Mouse (Mus musculus): ENCODE measurements around the gene Phka2. TPM values are rescaled to one million over a fixed set of nuclear protein-coding genes. Genes with fewer than 3 reads are reported as not detected.

Phka2 gene
- polyA plus RNA-seq, 1 experiment = 0.62 TPM

DNA sequence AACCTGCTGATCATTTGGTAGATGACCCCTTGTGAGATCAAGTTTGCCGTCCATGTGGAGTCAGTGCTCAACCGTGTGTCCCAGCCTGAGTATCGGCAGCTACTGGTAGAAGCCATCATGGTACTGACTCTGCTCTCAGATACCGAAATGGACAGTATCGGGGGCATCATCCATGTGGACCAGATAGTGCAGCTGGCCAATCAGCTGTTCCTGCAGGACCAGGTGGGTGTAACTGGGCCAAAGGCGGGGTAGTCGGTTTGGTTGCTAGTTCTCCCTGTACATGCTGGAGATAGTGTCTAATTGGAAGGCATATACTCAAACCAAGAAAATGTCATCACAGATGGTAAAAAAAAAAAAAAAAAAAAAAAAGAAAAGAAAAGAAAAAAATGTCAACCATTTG, 88.2 kb downstream of the Phka2 start:
- no peak for TF ChIP-seq GATA1 (IDR thresholded peaks at IDR 0.05; ENCODE audit: low read length)
- no peak for TF ChIP-seq TAL1 (IDR thresholded peaks at IDR 0.05; ENCODE audit: low read length)
- Histone ChIP-seq H3K4me3 (replicated peaks) (no peak overlapping the region), H3K27me3 (ENCODE audit: control insufficient read depth) (no peaks in the 10 kb centered on the region), H3K9me3 (ENCODE audit: control insufficient read depth, low read length) (no peaks in the 10 kb centered on the region), H3K4me1 (ENCODE audit: control insufficient read depth) (no peaks in the 10 kb centered on the region), H3K36me3 (ENCODE audit: control insufficient read depth) (peaks cover 40% of the 10 kb centered on the region)

DNA sequence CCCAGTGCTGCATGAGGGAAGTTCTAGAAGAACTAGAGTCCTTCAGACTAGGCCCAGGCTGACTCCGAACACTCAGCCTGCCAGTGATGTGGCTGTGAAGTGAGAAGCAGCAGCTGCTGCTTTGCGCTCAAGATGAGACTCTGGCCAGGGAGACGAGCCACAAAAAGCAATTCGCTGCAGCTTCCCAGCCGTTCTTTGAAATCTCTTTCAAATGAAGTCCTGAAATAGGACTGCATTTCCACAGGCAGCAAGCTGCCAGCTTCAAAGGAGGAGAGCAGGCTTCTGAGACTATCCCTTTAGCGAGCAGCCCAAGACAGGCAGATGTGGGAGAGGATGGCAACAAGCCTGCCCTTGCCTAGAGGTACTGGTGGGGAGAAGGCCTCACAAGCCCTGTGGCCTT, 91.0 kb downstream of the Phka2 start:
- no peak overlapping the region for H3K4me3 ChIP-seq (replicated peaks)
- H3K27me3 ChIP-seq (ENCODE audit: control insufficient read depth) = no peaks in the 10 kb centered on the region
- peaks cover 18% of the 10 kb centered on the region for H3K36me3 ChIP-seq (ENCODE audit: control insufficient read depth)
- no peaks in the 10 kb centered on the region for H3K9me3 ChIP-seq (ENCODE audit: control insufficient read depth, low read length)
- H3K4me1 ChIP-seq (ENCODE audit: control insufficient read depth) = no peaks in the 10 kb centered on the region
- no peak for TF ChIP-seq GATA1 (IDR thresholded peaks at IDR 0.05; ENCODE audit: low read length)
- no peak for TF ChIP-seq TAL1 (IDR thresholded peaks at IDR 0.05; ENCODE audit: low read length)

DNA sequence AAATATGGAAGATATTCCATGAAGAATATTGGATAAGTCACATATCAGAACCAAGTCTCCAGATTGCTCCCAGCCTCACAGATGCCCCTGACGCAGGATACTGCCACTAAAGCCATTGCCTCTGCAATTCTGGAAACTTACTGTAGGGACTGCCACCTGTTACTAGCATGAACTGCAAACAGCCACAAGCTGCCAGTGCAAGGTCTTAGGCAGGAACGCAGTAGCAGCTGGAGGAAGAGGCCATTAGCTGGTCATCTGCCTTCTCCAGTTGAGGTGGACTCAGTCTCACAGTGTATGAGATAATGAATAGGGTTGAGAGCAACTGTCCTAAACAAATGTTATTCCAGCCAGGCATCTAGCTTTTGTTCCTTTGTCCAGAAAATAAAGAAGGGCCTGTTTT, 96.1 kb downstream of the Phka2 start:
- Histone ChIP-seq H3K27me3 (ENCODE audit: control insufficient read depth) (no peaks in the 10 kb centered on the region; the same call in 1 of the 2 replicates), H3K4me1 (ENCODE audit: control insufficient read depth) (no peaks in the 10 kb centered on the region), H3K9me3 (ENCODE audit: control insufficient read depth, low read length) (no peaks in the 10 kb centered on the region), H3K36me3 (ENCODE audit: control insufficient read depth) (no peaks in the 10 kb centered on the region; the same call in 1 of the 2 replicates), H3K4me3 (replicated peaks) (no peak overlapping the region)
- TF ChIP-seq TAL1 (IDR thresholded peaks at IDR 0.05; ENCODE audit: low read length) = no peak
- TF ChIP-seq GATA1 (IDR thresholded peaks at IDR 0.05; ENCODE audit: low read length) = no peak

DNA sequence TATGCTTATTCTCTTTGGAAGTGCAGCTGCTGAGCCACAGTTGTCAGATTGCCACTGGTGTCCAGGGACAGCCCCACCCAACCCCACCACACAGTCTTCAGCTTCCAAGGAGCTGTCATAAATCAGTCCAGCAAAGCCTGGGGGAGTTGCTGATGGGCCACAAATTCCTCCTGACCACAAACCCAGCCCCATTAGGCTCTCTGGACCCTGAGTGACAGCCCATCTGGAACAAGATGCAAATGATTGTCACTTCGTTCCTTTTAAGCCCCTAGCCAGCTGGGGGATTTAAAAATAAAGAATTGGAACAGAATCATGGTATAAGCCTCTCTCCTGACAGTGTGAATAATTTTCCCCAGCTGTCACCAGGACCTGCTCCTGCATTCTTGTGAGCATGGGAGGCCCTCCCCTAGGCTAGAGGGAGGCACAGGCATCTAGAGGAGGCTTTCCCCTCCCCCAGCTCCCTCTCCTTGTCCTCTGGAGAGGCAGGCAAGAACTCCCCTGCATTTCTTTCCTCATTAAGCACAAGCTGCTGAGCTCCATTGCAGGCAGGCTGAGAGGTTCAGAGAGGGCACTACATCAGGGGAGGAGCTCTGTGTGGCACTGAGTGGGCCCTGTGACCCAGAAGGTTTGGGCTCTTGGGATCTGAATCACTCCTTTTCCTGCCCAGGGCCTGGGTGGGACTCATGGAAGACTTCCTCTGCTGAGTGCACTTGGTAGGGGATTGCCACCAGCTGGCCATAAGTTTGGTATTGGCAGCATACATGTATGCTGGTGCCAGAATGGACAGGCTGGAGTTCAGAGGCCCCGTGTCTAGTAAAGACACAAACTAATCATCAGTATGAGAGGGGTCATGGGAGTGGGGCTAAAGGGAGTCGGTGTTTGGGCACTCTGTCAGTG, 96.8 kb downstream of the Phka2 start:
- Histone ChIP-seq H3K27me3 (ENCODE audit: control insufficient read depth) (peaks cover 2% of the 10 kb centered on the region; the same call in 1 of the 2 replicates), H3K4me3 (replicated peaks) (no peak overlapping the region), H3K9me3 (ENCODE audit: control insufficient read depth, low read length) (no peaks in the 10 kb centered on the region), H3K36me3 (ENCODE audit: control insufficient read depth) (no peaks in the 10 kb centered on the region; the same call in 1 of the 2 replicates), H3K4me1 (ENCODE audit: control insufficient read depth) (no peaks in the 10 kb centered on the region)
- no peak for TF ChIP-seq GATA1 (IDR thresholded peaks at IDR 0.05; ENCODE audit: low read length)
- TF ChIP-seq TAL1 (IDR thresholded peaks at IDR 0.05; ENCODE audit: low read length) = no peak

GRCm38 (mm10) chrX:160601053-160601452, 99.1 kb downstream of the Phka2 start:
- H3K9me3 ChIP-seq (ENCODE audit: control insufficient read depth, low read length) = no peaks in the 10 kb centered on the region
- no peaks in the 10 kb centered on the region; the same call in 1 of the 2 replicates for H3K36me3 ChIP-seq (ENCODE audit: control insufficient read depth)
- TF ChIP-seq GATA1 (IDR thresholded peaks at IDR 0.05; ENCODE audit: low read length) (no peak), TAL1 (IDR thresholded peaks at IDR 0.05; ENCODE audit: low read length) (no peak)

DNA sequence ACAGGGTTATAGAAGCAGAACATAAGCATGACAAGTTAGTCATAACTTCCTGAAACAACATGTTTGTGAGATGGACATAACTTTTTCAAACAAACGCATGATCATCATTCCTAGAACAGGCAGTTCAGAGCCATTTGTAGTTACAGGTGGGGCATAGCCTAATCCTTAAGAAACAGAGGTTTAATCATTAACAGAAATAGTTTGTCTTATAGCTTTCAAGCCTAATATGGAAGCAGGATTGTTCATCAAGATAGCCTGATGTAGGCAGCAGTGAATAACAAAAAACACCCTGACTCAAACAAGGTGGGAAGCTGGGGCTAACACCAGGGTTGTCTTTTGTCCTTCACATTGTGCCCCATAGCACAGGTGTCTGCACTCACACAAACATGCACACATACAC, 100.8 kb downstream of the Phka2 start:
- no peak for TF ChIP-seq TAL1 (IDR thresholded peaks at IDR 0.05; ENCODE audit: low read length)
- TF ChIP-seq GATA1 (IDR thresholded peaks at IDR 0.05; ENCODE audit: low read length) = no peak
- Histone ChIP-seq H3K36me3 (ENCODE audit: control insufficient read depth) (no peaks in the 10 kb centered on the region), H3K4me3 (replicated peaks) (no peak overlapping the region), H3K9me3 (ENCODE audit: control insufficient read depth, low read length) (no peaks in the 10 kb centered on the region), H3K4me1 (ENCODE audit: control insufficient read depth) (no peaks in the 10 kb centered on the region), H3K27me3 (ENCODE audit: control insufficient read depth) (peaks cover 2% of the 10 kb centered on the region; the same call in 1 of the 2 replicates)

More at GRCm38 (mm10) chrX:160601053-160601452, 99.1 kb downstream of the Phka2 start:
- no peaks in the 10 kb centered on the region for H3K4me1 ChIP-seq (ENCODE audit: control insufficient read depth)
- no peak overlapping the region for H3K4me3 ChIP-seq (replicated peaks)
- peaks cover 2% of the 10 kb centered on the region; the same call in 1 of the 2 replicates for H3K27me3 ChIP-seq (ENCODE audit: control insufficient read depth)

DNA sequence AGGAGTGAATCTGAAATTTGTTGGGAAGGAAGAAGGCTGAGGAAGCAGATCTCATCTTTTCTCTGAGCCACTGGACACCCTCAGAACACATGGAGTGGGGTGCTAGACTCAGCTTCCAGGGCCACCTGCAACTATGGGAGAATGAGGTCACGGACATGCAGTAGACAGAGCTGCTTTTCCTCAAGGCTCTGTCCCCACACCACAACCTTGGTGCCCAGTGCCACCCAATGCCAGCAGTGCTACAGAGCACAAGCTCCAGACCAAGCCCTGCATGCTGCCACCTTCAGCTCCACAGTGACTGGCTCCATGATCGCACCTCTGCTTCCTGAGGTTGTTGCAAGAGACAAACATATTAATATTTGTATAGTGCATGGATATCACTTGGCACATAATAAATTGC, 101.3 kb downstream of the Phka2 start:
- Histone ChIP-seq H3K4me1 (ENCODE audit: control insufficient read depth) (no peaks in the 10 kb centered on the region), H3K9me3 (ENCODE audit: control insufficient read depth, low read length) (no peaks in the 10 kb centered on the region)
- TF ChIP-seq GATA1 (IDR thresholded peaks at IDR 0.05; ENCODE audit: low read length) (no peak), TAL1 (IDR thresholded peaks at IDR 0.05; ENCODE audit: low read length) (no peak)

GRCm38 (mm10) chrX:160603981-160604541, 102.1 kb downstream of the Phka2 start:
- Histone ChIP-seq H3K27me3 (ENCODE audit: control insufficient read depth) (peaks cover 2% of the 10 kb centered on the region; the same call in 1 of the 2 replicates), H3K4me1 (ENCODE audit: control insufficient read depth) (no peaks in the 10 kb centered on the region), H3K4me3 (replicated peaks) (no peak overlapping the region), H3K9me3 (ENCODE audit: control insufficient read depth, low read length) (no peaks in the 10 kb centered on the region), H3K36me3 (ENCODE audit: control insufficient read depth) (no peaks in the 10 kb centered on the region)
- TF ChIP-seq TAL1 (IDR thresholded peaks at IDR 0.05; ENCODE audit: low read length) (no peak), GATA1 (IDR thresholded peaks at IDR 0.05; ENCODE audit: low read length) (no peak)

More for the DNA sequence above, 101.3 kb downstream of the Phka2 start:
- Histone ChIP-seq H3K27me3 (ENCODE audit: control insufficient read depth) (peaks cover 2% of the 10 kb centered on the region; the same call in 1 of the 2 replicates), H3K4me3 (replicated peaks) (no peak overlapping the region), H3K36me3 (ENCODE audit: control insufficient read depth) (no peaks in the 10 kb centered on the region)

DNA sequence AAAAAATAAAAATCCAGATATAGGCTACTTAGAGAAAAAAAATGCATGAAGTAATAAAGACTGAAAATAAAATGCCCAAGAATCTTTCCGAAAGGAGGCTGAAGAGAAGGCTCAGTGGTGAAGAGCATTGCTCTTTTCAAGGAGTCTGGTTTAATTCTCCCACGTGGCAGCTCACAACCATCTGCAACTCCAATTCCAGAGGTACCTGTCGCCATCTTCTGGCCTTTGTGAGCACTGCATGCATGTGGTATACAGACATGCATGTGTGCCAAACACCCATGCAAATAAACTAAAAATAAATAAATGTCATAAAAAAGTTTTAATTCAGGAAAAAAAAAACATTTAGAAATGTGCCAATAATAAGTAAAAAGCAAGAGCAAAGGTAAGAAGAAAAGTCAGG, 107.9 kb downstream of the Phka2 start:
- Histone ChIP-seq H3K36me3 (ENCODE audit: control insufficient read depth) (no peaks in the 10 kb centered on the region), H3K4me1 (ENCODE audit: control insufficient read depth) (no peaks in the 10 kb centered on the region), H3K27me3 (ENCODE audit: control insufficient read depth) (no peaks in the 10 kb centered on the region), H3K9me3 (ENCODE audit: control insufficient read depth, low read length) (no peaks in the 10 kb centered on the region), H3K4me3 (replicated peaks) (no peak overlapping the region)
- no peak for TF ChIP-seq TAL1 (IDR thresholded peaks at IDR 0.05; ENCODE audit: low read length)
- no peak for TF ChIP-seq GATA1 (IDR thresholded peaks at IDR 0.05; ENCODE audit: low read length)
